Mouse (Mus musculus) stomach, embryonic 16.5 days (tissue): Measurements from ENCODE around the gene Mei1. TPM values are rescaled to one million over a fixed set of nuclear protein-coding genes. Genes with fewer than 3 reads are reported as not detected.

ENCODE experiments used
- ATAC-seq: fragments of 200-750 bp; cut with Nextera tagmentation; 2 replicates; pipeline ENCODE4 v1.8.0; 2017; ENCODE audit warnings: moderate number of reproducible peaks, moderate TSS enrichment; ENCODE audit not compliant: insufficient read depth, low FRiP score
- H3K27ac ChIP-seq: fragments of 300-500 bp; sonication (generic); 2 replicates; pipeline ENCODE4 v1.5.1; 2014; ENCODE audit warnings: low read length
- H3K27me3 ChIP-seq: fragments of 300-500 bp; sonication (generic); 2 replicates; pipeline ENCODE4 v1.6.1; 2014; ENCODE audit warnings: low read length, control low read depth, mixed read lengths; ENCODE audit not compliant: control insufficient read depth, insufficient read depth
- H3K36me3 ChIP-seq: fragments of 300-500 bp; sonication (generic); 2 replicates; pipeline ENCODE4 v1.6.1; 2014; ENCODE audit warnings: low read length; ENCODE audit not compliant: control insufficient read depth, insufficient read depth
- H3K4me1 ChIP-seq: fragments of 300-500 bp; sonication (generic); 2 replicates; pipeline ENCODE4 v1.6.1; 2014; ENCODE audit warnings: low read length, control low read depth, mixed read lengths; ENCODE audit not compliant: control insufficient read depth, insufficient read depth
- H3K4me2 ChIP-seq: fragments of 300-500 bp; sonication (generic); 2 replicates; pipeline ENCODE4 v1.6.1; 2014; ENCODE audit warnings: low read depth, low read length, mixed read lengths
- H3K4me3 ChIP-seq: fragments of 300-500 bp; sonication (generic); replicated peaks from 2 replicates; pipeline ENCODE4 v1.5.1; 2014; ENCODE audit warnings: mild to moderate bottlenecking, low read length
- H3K9ac ChIP-seq: fragments of 300-500 bp; sonication (generic); 2 replicates; pipeline ENCODE4 v1.6.1; 2014; ENCODE audit warnings: low read length
- H3K9me3 ChIP-seq: fragments of 300-500 bp; sonication (generic); replicated peaks from 2 replicates; pipeline ENCODE4 v1.6.1; 2016; ENCODE audit warnings: low read length, control low read depth; ENCODE audit not compliant: control insufficient read depth
- WGBS: fragments of 180-500 bp; shearing (Covaris S2); extraction: QIAGEN DNeasy Blood & Tissue Kit; methylation state at CpG from one replicate; pipeline ENCODE4 v1.1.7; 2014; 5-methylcytosine and 5-hydroxymethylcytosine counted together
- polyA plus RNA-seq: library from polyadenylated mRNA; unstranded; fragments of >200 nt; fragmentation: Nextera tagmentation; extraction: Ambion mirVana; gene quantifications from 2 replicates; pipeline ENCODE4 v1.2.1, GENCODE M21; 2015

The Mei1 gene
- polyA plus RNA-seq, 1 experiment from 2014 or later = 0.03 TPM

- 76% methylated on average over 8 of the region's 8 CpGs for WGBS
- H3K4me1 ChIP-seq = peaks cover 9% of the 10 kb centered on the region
- H3K4me2 ChIP-seq = no peak overlapping the region
- H3K4me3 ChIP-seq = no peak overlapping the region
- no peaks in the 10 kb centered on the region for H3K27me3 ChIP-seq
- peaks cover 39% of the 10 kb centered on the region for H3K36me3 ChIP-seq
- ATAC-seq = no peak
- no peak overlapping the region for H3K27ac ChIP-seq
- no peak overlapping the region for H3K9ac ChIP-seq
- no peaks in the 10 kb centered on the region for H3K9me3 ChIP-seq
Observed at GRCm38 (mm10) chr15:82172648-82173047, 102.9 kb downstream of the Mei1 start.

- Histone ChIP-seq H3K4me3 (no peak overlapping the region), H3K9me3 (no peaks in the 10 kb centered on the region), H3K36me3 (peaks cover 58% of the 10 kb centered on the region), H3K4me1 (no peaks in the 10 kb centered on the region), H3K27ac (no peak overlapping the region), H3K27me3 (no peaks in the 10 kb centered on the region), H3K4me2 (no peak overlapping the region), H3K9ac (no peak overlapping the region)
- WGBS = 97% methylated on average over 9 of the region's 9 CpGs
- ATAC-seq = no peak
Observed at GRCm38 (mm10) chr15:82175091-82175490, 105.3 kb downstream of the Mei1 start.

Other genes with a start within 250 kb of the Mei1 start
- gene Tob2, start 211.2 kb upstream of the Mei1 start, polyA plus RNA-seq = 30.0 and 31.7 TPM in 2 replicates
- 112 and 120 TPM in 2 replicates for gene Phf5a, start 198.1 kb upstream of the Mei1 start, polyA plus RNA-seq
- 190 and 200 TPM in 2 replicates for gene Aco2, start 197.7 kb upstream of the Mei1 start, polyA plus RNA-seq
- 58.6 and 70.1 TPM in 2 replicates for gene Polr3h, start 143.8 kb upstream of the Mei1 start, polyA plus RNA-seq
- 17.1 and 18.2 TPM in 2 replicates for gene Csdc2, start 133.2 kb upstream of the Mei1 start, polyA plus RNA-seq
- 31.5 and 32.9 TPM in 2 replicates for gene Pmm1, start 109.1 kb upstream of the Mei1 start, polyA plus RNA-seq
- not detected in 2 replicates for gene 1700029P11Rik, start 89.5 kb upstream of the Mei1 start, polyA plus RNA-seq
- 71.9 and 72.2 TPM in 2 replicates for gene Xrcc6, start 82.2 kb upstream of the Mei1 start, polyA plus RNA-seq
- 18.6 and 19.8 TPM in 2 replicates for gene Desi1, start 36.1 kb upstream of the Mei1 start, polyA plus RNA-seq
- gene Snu13, start 22.4 kb upstream of the Mei1 start, polyA plus RNA-seq = 209 and 251 TPM in 2 replicates
- gene 4930407I10Rik, start 10.8 kb upstream of the Mei1 start, polyA plus RNA-seq = not detected in 2 replicates
- 15.9 and 17.2 TPM in 2 replicates for gene Ccdc134, start 57.9 kb downstream of the Mei1 start, polyA plus RNA-seq
- gene Srebf2, start 77.2 kb downstream of the Mei1 start, polyA plus RNA-seq = 161 and 169 TPM in 2 replicates
- not detected in 2 replicates for gene Shisa8, start 142.8 kb downstream of the Mei1 start, polyA plus RNA-seq
- gene Tnfrsf13c, start 154.4 kb downstream of the Mei1 start, polyA plus RNA-seq = 0.10 TPM in 1 of 2 replicates, not detected in the other
- 44.4 and 51.6 TPM in 2 replicates for gene Cenpm, start 174.8 kb downstream of the Mei1 start, polyA plus RNA-seq
- not detected in 2 replicates for gene 1500009C09Rik, start 182.4 kb downstream of the Mei1 start, polyA plus RNA-seq
- gene Sept3, start 204.9 kb downstream of the Mei1 start, polyA plus RNA-seq = 6.1 and 6.8 TPM in 2 replicates
- gene Wbp2nl, start 229.0 kb downstream of the Mei1 start, polyA plus RNA-seq = 0.09 and 0.26 TPM in 2 replicates